Mouse (Mus musculus) embryonic facial prominence, embryonic 14.5 days (tissue): ENCODE data around the gene Pdk2. TPM values are rescaled to one million over a fixed set of nuclear protein-coding genes. Genes with fewer than 3 reads are reported as not detected.
A peak's percentile ranks its signal among the peaks of the same experiment; 100 is the strongest.

ENCODE experiments used
- ATAC-seq: fragments of 200-750 bp; cut with Nextera tagmentation; 2 replicates; pipeline ENCODE4 v1.8.0; 2017; ENCODE audit warnings: low read depth, moderate number of reproducible peaks, moderate TSS enrichment
- DNase-seq: peaks from one replicate; pipeline ENCODE4 v3.0.0-alpha.2; 2015; ENCODE audit warnings: low spot score
- H3K27ac ChIP-seq: fragments of 300-500 bp; sonication (generic); replicated peaks from 2 replicates; pipeline ENCODE4 v1.5.1; 2014; ENCODE audit warnings: low read depth, mild to moderate bottlenecking, low read length, moderate library complexity
- H3K27me3 ChIP-seq: fragments of 300-500 bp; sonication (generic); replicated peaks from 2 replicates; pipeline ENCODE4 v1.6.1; 2014; ENCODE audit warnings: low read length; ENCODE audit not compliant: control insufficient read depth, insufficient read depth
- H3K36me3 ChIP-seq: fragments of 300-500 bp; sonication (generic); 2 replicates; pipeline ENCODE4 v1.6.1; 2014; ENCODE audit warnings: low read length, mixed read lengths; ENCODE audit not compliant: control insufficient read depth, insufficient read depth
- H3K4me1 ChIP-seq: fragments of 300-500 bp; sonication (generic); 2 replicates; pipeline ENCODE4 v1.6.1; 2014; ENCODE audit warnings: antibody characterized with exemption, low read length; ENCODE audit not compliant: control insufficient read depth, insufficient read depth
- H3K4me2 ChIP-seq: fragments of 300-500 bp; sonication (generic); 2 replicates; pipeline ENCODE4 v1.6.1; 2014; ENCODE audit warnings: low read depth, mild to moderate bottlenecking, low read length, moderate library complexity, mixed read lengths
- H3K4me3 ChIP-seq: fragments of 300-500 bp; sonication (generic); 2 replicates; pipeline ENCODE4 v1.5.1; 2014; ENCODE audit warnings: low read depth, mild to moderate bottlenecking, low read length
- H3K9ac ChIP-seq: fragments of 300-500 bp; sonication (generic); 2 replicates; pipeline ENCODE4 v1.6.1; 2014; ENCODE audit warnings: low read depth, mild to moderate bottlenecking, low read length, moderate library complexity, mixed read lengths
- H3K9me3 ChIP-seq: fragments of 300-500 bp; sonication (generic); 2 replicates; pipeline ENCODE4 v1.6.1; 2016; ENCODE audit warnings: low read length; ENCODE audit not compliant: control insufficient read depth
- WGBS: fragments of 180-500 bp; shearing (Covaris S2); extraction: QIAGEN DNeasy Blood & Tissue Kit; methylation state at CpG from one replicate; pipeline ENCODE4 v1.1.7; 2014; 5-methylcytosine and 5-hydroxymethylcytosine counted together
- polyA plus RNA-seq: library from polyadenylated mRNA; unstranded; fragments of >200 nt; fragmentation: Nextera tagmentation; extraction: Ambion mirVana; gene quantifications from 2 replicates; pipeline ENCODE4 v1.2.1, GENCODE M21; 2014

Gene Pdk2
- polyA plus RNA-seq, 1 experiment from 2014 or later = 41.6 TPM

DNA sequence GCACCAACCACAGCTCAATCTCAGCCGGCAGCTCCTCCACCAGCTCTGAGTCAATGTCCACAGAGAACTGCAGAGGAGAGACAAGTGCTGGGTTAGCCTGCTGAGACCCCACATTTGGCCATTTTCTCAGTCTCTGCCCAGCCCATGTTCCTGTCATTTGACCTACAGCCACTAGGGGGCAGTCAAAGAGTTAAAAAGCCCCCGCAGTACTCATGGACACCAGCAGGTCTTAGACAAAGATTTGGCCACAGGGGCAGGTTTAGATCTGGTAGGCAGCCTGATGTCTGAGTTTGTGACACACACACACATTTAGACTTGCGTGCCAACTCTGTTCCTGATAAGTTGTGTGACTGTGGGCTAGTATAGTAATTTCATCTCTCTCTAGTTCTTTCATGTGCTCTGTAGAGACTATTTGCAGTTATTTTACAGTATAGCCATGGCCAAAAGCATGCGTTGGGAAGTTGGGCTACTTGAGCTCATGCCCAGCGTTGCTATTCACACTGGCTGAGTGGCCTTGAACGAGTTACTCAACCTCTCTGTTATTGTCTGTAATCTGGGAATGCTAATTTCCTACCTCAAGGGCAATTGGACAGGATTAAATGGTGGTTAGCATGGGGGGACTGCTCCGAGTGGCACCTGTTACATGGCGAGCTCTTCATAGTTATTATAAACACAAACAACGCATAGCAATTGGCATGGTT lies 6.0 kb upstream of the Pdk2 start:
- no peaks in the 10 kb centered on the region for H3K36me3 ChIP-seq
- H3K9ac ChIP-seq = no peak overlapping the region
- DNase-seq (peak; percentile 82), ATAC-seq (no peak)
- H3K27me3 ChIP-seq = no peaks in the 10 kb centered on the region
- no peaks in the 10 kb centered on the region for H3K9me3 ChIP-seq
- 57% methylated on average over 9 of the region's 9 CpGs for WGBS
- H3K27ac ChIP-seq = no peak overlapping the region
- H3K4me1 ChIP-seq = no peaks in the 10 kb centered on the region
- no peak overlapping the region for H3K4me3 ChIP-seq
- no peak overlapping the region for H3K4me2 ChIP-seq

DNA sequence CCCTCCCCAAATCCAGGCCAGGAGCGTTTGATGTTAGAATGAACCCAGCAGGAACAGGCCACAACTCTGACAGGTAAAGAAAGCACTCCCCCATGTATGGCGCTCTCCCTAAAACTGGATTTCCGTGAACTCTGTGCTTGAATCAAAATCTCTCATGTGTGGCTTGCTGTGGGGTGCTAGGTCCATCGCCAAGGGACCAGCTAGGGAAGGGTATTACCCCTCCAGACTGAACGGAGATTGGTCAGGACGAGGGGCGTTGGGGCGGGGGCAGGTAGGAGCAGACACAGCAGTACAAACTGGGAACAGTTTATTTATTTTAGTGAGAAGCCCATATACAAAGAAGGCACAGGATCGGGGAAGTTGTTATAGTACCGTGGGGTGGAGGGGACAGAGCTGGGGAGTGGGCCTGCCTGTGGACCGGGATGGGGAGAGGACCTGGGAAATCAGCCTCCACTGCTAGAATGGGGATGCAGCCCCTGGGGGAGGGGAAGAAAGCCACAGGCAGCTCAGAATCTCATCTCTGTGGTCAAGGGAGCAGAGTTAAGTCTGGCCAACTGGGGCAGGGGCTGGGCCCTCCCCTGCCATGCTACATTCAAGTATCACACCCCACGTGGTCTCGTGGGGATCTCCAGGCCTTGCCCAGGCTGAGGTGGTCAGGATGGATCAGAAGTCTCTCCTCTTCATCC lies 3.2 kb upstream of the Pdk2 start:
- no peak overlapping the region for H3K4me3 ChIP-seq
- DNase-seq = no peak
- H3K27me3 ChIP-seq = no peaks in the 10 kb centered on the region
- H3K36me3 ChIP-seq = no peaks in the 10 kb centered on the region
- no peak overlapping the region for H3K27ac ChIP-seq
- no peaks in the 10 kb centered on the region for H3K9me3 ChIP-seq
- H3K4me2 ChIP-seq = no peak overlapping the region
- 56% methylated on average over 12 of the region's 13 CpGs for WGBS
- 0 out of 2 replicates have a peak overlapping the region, but pooled peaks have one; percentile 0 for H3K9ac ChIP-seq
- ATAC-seq = no peak
- 0 out of 2 replicates have a peak, but pooled peaks cover 5% of the 10 kb centered on the region for H3K4me1 ChIP-seq

GRCm38 (mm10) chr11:95043608-95044007 lies 2.5 kb upstream of the Pdk2 start:
- Histone ChIP-seq H3K9ac (no peak overlapping the region), H3K9me3 (no peaks in the 10 kb centered on the region), H3K4me1 (0 out of 2 replicates have a peak, but pooled peaks cover 5% of the 10 kb centered on the region), H3K4me3 (no peak overlapping the region), H3K36me3 (0 out of 2 replicates have a peak, but pooled peaks cover 7% of the 10 kb centered on the region), H3K4me2 (no peak overlapping the region), H3K27me3 (no peaks in the 10 kb centered on the region), H3K27ac (no peak overlapping the region)
- ATAC-seq = no peak
- 53% methylated on average over 7 of the region's 7 CpGs for WGBS
- no peak for DNase-seq

DNA sequence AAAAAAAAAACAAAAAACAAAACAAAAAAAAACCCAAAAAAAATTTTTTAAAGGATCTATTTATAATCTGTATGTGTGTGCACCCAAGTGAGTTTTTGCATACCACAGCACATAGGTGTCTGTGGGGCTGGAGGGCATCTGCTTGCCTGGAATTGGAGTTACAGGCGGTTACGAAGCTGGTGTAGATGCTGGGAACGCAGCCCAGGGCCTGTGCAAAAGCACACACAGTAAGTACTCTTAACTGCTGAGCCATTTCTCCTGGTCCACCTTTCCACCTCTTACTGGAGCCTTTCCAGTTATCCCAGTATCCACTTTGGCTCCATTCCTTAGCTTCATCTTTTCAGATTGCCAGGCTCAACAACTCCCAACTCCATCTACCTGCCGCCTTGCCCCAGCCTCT lies 1.9 kb upstream of the Pdk2 start:
- no peak overlapping the region for H3K27ac ChIP-seq
- no peak overlapping the region for H3K9ac ChIP-seq
- no peak overlapping the region for H3K4me2 ChIP-seq
- H3K27me3 ChIP-seq = no peaks in the 10 kb centered on the region
- H3K4me3 ChIP-seq = no peak overlapping the region
- peaks cover 13% of the 10 kb centered on the region; the same call in 1 of the 2 replicates for H3K36me3 ChIP-seq
- H3K4me1 ChIP-seq = 0 out of 2 replicates have a peak, but pooled peaks cover 5% of the 10 kb centered on the region
- no peak for DNase-seq
- ATAC-seq = no peak
- 81% methylated on average over 4 of the region's 4 CpGs for WGBS
- no peaks in the 10 kb centered on the region for H3K9me3 ChIP-seq

DNA sequence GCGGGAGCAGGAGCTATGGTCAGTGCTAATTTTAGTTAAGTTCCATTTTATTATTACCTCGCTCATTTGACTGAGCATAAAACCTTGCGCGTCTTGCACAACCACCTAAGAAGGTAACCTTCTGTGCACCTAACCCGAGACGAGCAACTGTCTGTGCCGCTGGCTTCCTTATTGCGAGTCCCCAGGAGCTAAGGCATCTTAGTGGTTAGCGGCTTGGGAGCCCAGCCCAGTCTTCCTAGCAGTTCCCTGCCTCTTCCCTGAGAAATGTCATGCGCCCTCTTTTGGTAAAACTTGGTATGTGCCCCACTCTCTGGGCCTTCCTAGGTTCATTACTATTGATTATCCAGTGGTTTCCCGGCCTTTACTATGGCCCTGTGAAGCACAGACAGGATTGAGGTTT lies 942 bp upstream of the Pdk2 start:
- WGBS = 2% methylated on average over 11 of the region's 11 CpGs
- 0 out of 2 replicates have a peak, but pooled peaks cover 5% of the 10 kb centered on the region for H3K4me1 ChIP-seq
- H3K9me3 ChIP-seq = no peaks in the 10 kb centered on the region
- H3K27me3 ChIP-seq = no peaks in the 10 kb centered on the region
- DNase-seq = peak; percentile 91
- peak overlapping the region; percentile 75 for H3K4me2 ChIP-seq
- H3K4me3 ChIP-seq = peak overlapping the region; percentile 87
- H3K36me3 ChIP-seq = peaks cover 22% of the 10 kb centered on the region
- H3K9ac ChIP-seq = peak overlapping the region; percentile 28; the same call in 1 of the 2 replicates
- H3K27ac ChIP-seq = no peak overlapping the region
- peak; percentile 42 for ATAC-seq

GRCm38 (mm10) chr11:95040491-95041138 lies 539 bp downstream of the Pdk2 start:
- 1% methylated on average over 20 of the region's 20 CpGs for WGBS
- peak overlapping the region; percentile 76 for H3K27ac ChIP-seq
- peak; percentile 15 for ATAC-seq

DNA sequence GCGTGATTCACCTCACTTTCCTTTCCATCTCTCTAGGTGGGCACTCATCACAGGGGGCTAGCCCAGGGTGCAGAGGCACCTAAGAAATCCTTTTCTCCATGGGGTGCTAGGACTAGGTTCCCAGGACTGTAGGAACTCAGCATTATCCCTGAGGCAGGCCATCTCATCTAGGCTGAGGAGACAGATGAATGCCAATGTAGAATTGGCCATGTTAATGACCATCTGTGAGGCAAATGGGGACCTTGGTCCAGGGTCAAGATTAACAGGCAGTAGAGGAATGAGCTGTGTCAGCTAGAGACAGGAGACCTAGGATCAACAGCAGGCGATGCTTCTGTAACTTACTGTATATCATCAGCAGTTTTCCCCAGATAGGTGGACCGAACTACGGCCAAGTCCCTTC lies 1.4 kb downstream of the Pdk2 start:
- 85% methylated on average over 4 of the region's 4 CpGs for WGBS
- Histone ChIP-seq H3K4me1 (0 out of 2 replicates have a peak, but pooled peaks cover 5% of the 10 kb centered on the region), H3K4me3 (no peak overlapping the region), H3K9ac (0 out of 2 replicates have a peak overlapping the region, but pooled peaks have one; percentile 82), H3K4me2 (peak overlapping the region; percentile 75; the same call in 1 of the 2 replicates), H3K9me3 (no peaks in the 10 kb centered on the region), H3K36me3 (peaks cover 32% of the 10 kb centered on the region), H3K27me3 (no peaks in the 10 kb centered on the region), H3K27ac (no peak overlapping the region)
- DNase-seq = no peak
- no peak for ATAC-seq

More at GRCm38 (mm10) chr11:95040491-95041138, 539 bp downstream of the Pdk2 start:
- peak overlapping the region; percentile 82 for H3K9ac ChIP-seq
- peak; percentile 69 for DNase-seq
- H3K36me3 ChIP-seq = peaks cover 32% of the 10 kb centered on the region
- H3K4me3 ChIP-seq = peak overlapping the region; percentile 87
- peak overlapping the region; percentile 75 for H3K4me2 ChIP-seq
- no peaks in the 10 kb centered on the region for H3K27me3 ChIP-seq
- H3K4me1 ChIP-seq = 0 out of 2 replicates have a peak, but pooled peaks cover 5% of the 10 kb centered on the region
- H3K9me3 ChIP-seq = no peaks in the 10 kb centered on the region

DNA sequence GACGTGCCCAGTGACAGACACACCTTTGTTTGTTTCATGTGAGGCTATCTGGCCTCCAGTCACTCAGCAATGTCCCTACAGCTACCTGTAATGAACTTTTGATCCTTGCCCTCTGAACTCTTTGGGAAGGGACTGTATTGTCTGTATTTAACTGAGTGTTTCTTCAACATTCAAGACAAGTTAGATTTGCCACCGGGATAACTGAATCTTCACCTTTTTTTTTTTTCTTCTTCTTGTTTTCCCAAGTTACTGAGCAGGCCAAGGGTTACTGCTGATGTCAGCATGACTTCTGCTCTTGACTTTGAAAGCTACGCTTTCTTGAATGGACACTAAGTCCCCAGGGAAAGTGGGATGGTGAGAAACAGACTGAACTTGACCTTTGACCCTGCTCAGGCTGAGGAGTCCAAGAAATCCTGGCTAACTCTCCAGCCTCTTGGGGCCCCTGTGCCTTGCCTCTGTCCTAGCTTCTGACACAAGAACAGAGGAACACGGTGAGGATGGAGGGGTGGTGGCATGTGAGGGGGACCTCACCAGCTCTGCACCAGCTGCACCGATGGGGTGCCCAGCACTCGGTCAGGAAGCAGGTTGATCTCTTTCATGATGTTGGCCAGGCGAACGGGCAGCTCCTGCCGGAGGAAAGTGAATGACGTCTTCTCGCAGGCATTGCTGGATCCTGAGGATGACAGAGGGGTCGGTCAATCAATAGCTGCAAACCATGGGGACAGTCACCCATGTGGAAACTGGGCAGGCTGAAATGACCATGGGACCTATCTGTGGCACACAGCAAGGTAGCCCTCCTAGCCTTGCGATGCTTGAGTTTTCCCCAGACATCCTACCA lies 2.1 kb downstream of the Pdk2 start:
- H3K9me3 ChIP-seq = no peaks in the 10 kb centered on the region
- ATAC-seq (no peak), DNase-seq (no peak)
- H3K4me2 ChIP-seq = no peak overlapping the region
- H3K4me1 ChIP-seq = 0 out of 2 replicates have a peak, but pooled peaks cover 5% of the 10 kb centered on the region
- WGBS = 82% methylated on average over 13 of the region's 13 CpGs
- H3K27ac ChIP-seq = no peak overlapping the region
- no peaks in the 10 kb centered on the region for H3K27me3 ChIP-seq
- H3K4me3 ChIP-seq = no peak overlapping the region
- no peak overlapping the region for H3K9ac ChIP-seq
- peaks cover 32% of the 10 kb centered on the region for H3K36me3 ChIP-seq
